Mouse (Mus musculus): ENCODE data around the gene Man2a1. TPM values are rescaled to one million over a fixed set of nuclear protein-coding genes. Genes with fewer than 3 reads are reported as not detected.

The Man2a1 gene
- polyA plus RNA-seq, 1 experiment from 2014 or later = 5.1 TPM

DNA sequence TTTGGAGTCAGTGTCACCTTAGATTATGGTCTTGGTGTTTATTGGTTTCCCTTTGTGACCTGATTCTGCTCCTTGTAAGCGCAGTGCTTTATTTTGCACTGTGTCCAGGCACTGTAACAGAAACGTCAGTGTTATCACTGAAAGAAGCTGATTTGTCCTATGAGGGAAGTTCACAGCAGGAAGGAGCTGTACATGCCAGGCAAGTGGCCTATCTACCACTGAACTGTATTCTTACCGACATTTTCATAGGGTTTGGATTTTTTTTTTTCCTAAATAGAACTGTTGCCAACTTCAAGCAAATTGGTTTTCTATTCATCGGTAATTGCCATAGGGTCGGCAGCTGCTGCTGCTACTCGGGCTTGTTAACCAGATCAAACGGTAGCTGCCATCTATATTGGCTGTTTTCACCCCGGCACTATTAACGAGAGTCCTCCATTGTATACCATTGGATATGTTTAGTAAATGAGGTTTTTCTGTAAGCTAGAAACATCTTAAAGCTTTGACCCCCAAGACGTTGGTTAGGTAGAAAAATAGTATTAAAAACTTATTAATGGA is 96.8 kb downstream of the Man2a1 start:
- WGBS = 80% methylated on average over 10 of the region's 10 CpGs
- Histone ChIP-seq H3K27me3 (ENCODE audit: low read depth, poor library complexity, severe bottlenecking) (no peaks in the 10 kb centered on the region), H3K9me3 (replicated peaks) (no peaks in the 10 kb centered on the region), H3K4me3 (no peak overlapping the region), H3K4me1 (no peaks in the 10 kb centered on the region), H3K36me3 (peaks cover 5% of the 10 kb centered on the region), H3K27ac (no peak overlapping the region)
- DNase-seq (ENCODE audit: low spot score) = no peak

DNA sequence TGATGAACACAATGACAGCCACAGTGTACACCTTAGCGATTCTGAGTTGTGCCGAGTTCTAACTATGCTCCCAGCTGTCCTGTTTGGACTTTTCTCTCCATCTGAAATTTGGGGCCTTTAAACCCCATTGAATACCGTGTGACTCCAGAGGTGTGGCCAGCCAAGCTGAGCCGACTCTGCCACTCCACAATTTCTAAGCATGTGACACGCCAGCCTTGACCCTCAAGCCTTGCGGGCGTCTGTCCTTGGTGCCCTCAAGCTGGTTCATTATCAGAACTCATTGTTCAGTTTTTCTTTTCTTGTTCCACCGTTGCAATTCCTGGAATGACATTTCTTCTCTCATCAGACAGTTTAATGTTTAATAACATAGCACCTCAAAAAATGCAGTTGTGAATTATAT is 98.0 kb downstream of the Man2a1 start:
- no peaks in the 10 kb centered on the region for H3K27me3 ChIP-seq (ENCODE audit: low read depth, poor library complexity, severe bottlenecking)
- 91% methylated on average over 8 of the region's 8 CpGs for WGBS
- peaks cover 5% of the 10 kb centered on the region for H3K36me3 ChIP-seq
- no peak for DNase-seq (ENCODE audit: low spot score)
- H3K4me1 ChIP-seq = no peaks in the 10 kb centered on the region
- H3K27ac ChIP-seq = no peak overlapping the region
- H3K4me3 ChIP-seq = no peak overlapping the region
- H3K9me3 ChIP-seq (replicated peaks) = no peaks in the 10 kb centered on the region

DNA sequence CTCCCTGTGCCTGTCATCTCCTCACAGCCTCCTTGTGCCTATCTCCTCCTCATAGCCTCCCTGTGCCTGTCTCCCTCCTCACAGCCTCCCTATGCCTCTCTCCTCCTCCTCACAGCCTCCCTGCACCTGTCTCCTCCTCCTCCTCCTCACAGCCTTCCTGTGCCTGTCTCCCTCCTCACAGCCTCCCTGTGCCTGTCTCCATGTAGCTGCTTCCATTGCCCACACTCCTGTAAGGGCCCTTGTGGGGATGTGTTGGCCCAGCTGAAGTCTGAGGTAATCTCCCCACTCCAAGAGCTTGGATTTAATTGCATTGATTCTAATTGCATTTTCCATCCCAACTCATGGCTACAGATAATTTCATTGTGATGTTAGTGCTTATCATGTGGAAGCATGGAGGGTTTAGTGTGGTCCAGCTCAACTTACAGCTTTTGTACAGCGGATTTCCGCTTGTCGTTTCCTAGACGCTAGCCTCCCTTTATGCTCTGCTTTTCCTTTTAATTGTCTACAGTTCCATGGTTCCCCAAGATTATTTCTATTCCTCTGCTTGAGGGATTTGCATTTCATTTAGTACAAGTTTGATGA is 103.2 kb downstream of the Man2a1 start:
- 92% methylated on average over 4 of the region's 4 CpGs for WGBS
- no peak for DNase-seq (ENCODE audit: low spot score)
- no peaks in the 10 kb centered on the region for H3K9me3 ChIP-seq (replicated peaks)
- no peak overlapping the region for H3K4me3 ChIP-seq
- H3K27ac ChIP-seq = no peak overlapping the region
- no peaks in the 10 kb centered on the region for H3K27me3 ChIP-seq (ENCODE audit: low read depth, poor library complexity, severe bottlenecking)
- H3K4me1 ChIP-seq = no peaks in the 10 kb centered on the region
- no peaks in the 10 kb centered on the region for H3K36me3 ChIP-seq

DNA sequence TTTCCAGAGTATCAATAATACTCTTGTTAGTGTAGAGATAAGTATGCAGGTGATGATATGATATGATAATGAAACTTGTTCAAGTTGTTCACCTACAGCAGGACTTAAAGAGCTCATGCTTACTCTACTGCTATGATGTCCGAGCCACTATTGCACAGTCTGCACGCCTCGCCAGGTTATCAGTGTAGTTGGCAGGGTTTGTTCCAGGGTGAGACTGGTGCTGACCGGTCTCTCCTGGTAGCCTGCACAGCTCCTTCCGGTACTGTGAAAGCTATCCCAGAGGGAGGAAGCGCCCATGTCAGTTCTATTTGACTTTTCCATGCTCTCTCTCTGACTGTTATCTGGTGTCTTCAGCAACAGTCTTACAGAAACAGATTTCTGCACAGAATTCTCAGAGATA is 107.0 kb downstream of the Man2a1 start:
- no peaks in the 10 kb centered on the region for H3K9me3 ChIP-seq (replicated peaks)
- no peaks in the 10 kb centered on the region for H3K27me3 ChIP-seq (ENCODE audit: low read depth, poor library complexity, severe bottlenecking)
- H3K27ac ChIP-seq = no peak overlapping the region
- no peaks in the 10 kb centered on the region for H3K4me1 ChIP-seq
- H3K4me3 ChIP-seq = no peak overlapping the region
- no peak for DNase-seq (ENCODE audit: low spot score)
- 92% methylated on average over 6 of the region's 6 CpGs for WGBS
- H3K36me3 ChIP-seq = peaks cover 4% of the 10 kb centered on the region

GRCm38 (mm10) chr17:64716318-64716717 is 115.8 kb downstream of the Man2a1 start:
- Histone ChIP-seq H3K4me3 (no peak overlapping the region), H3K27ac (no peak overlapping the region), H3K27me3 (ENCODE audit: low read depth, poor library complexity, severe bottlenecking) (no peaks in the 10 kb centered on the region), H3K4me1 (no peaks in the 10 kb centered on the region), H3K36me3 (peaks cover 28% of the 10 kb centered on the region), H3K9me3 (replicated peaks) (no peaks in the 10 kb centered on the region)
- DNase-seq (ENCODE audit: low spot score) = no peak
- 82% methylated on average over 4 of the region's 4 CpGs for WGBS

DNA sequence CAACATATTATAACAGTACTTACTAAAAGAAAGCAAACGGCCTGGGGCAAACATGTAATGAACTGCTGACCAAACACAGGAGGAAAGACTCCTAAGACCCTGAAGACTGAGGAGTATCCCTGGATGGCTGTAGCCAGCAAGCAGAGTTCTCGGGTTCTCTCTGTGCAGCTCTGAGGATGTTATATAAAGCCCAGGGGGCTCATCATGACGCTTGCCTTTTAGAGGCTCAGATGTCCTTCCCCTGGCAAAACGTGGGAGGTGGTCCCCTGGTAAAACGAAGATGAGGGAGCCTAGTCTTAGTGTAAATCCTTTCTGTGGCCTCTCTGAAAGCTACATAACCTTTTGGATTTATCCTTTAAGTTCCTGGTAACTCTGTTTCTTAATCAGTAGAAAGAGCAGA is 119.2 kb downstream of the Man2a1 start:
- DNase-seq (ENCODE audit: low spot score) = no peak
- WGBS = 79% methylated on average over 5 of the region's 5 CpGs
- H3K27ac ChIP-seq = no peak overlapping the region
- H3K27me3 ChIP-seq (ENCODE audit: low read depth, poor library complexity, severe bottlenecking) = no peaks in the 10 kb centered on the region
- H3K4me1 ChIP-seq = no peaks in the 10 kb centered on the region
- no peak overlapping the region for H3K4me3 ChIP-seq
- H3K9me3 ChIP-seq (replicated peaks) = no peaks in the 10 kb centered on the region
- peaks cover 13% of the 10 kb centered on the region for H3K36me3 ChIP-seq

DNA sequence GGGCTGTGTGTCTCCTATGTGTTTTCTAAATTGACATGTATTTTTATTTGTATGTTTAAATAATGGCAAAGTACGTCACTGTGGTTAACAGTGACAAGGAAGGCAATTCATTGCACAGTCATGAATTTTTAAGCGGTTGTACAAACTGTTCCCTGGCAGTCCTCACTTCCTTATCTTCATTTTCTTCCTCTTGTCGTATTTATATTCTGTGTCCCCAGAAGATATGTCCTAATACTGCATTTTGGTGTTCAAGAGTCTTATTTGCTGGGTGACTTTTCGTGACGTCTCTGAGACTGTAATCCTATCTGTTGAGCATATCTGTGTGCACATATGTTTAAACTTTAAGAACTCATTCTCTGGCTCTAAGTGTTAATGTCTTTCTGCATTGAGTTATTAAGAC is 120.6 kb downstream of the Man2a1 start:
- 91% methylated on average over 5 of the region's 5 CpGs for WGBS
- Histone ChIP-seq H3K36me3 (peaks cover 8% of the 10 kb centered on the region), H3K4me1 (no peaks in the 10 kb centered on the region), H3K4me3 (no peak overlapping the region), H3K27ac (no peak overlapping the region), H3K27me3 (ENCODE audit: low read depth, poor library complexity, severe bottlenecking) (no peaks in the 10 kb centered on the region), H3K9me3 (replicated peaks) (no peaks in the 10 kb centered on the region)
- no peak for DNase-seq (ENCODE audit: low spot score)

- H3K4me3 ChIP-seq = no peak overlapping the region
- H3K9me3 ChIP-seq (replicated peaks) = no peaks in the 10 kb centered on the region
- no peak overlapping the region for H3K27ac ChIP-seq
- DNase-seq (ENCODE audit: low spot score) = no peak
- 74% methylated on average over 1 of the region's 1 CpGs for WGBS
- H3K27me3 ChIP-seq (ENCODE audit: low read depth, poor library complexity, severe bottlenecking) = no peaks in the 10 kb centered on the region
- H3K4me1 ChIP-seq = no peaks in the 10 kb centered on the region
- H3K36me3 ChIP-seq = 0 out of 2 replicates have a peak, but pooled peaks cover 2% of the 10 kb centered on the region
Measured at GRCm38 (mm10) chr17:64723162-64723561, 122.6 kb downstream of the Man2a1 start.

DNA sequence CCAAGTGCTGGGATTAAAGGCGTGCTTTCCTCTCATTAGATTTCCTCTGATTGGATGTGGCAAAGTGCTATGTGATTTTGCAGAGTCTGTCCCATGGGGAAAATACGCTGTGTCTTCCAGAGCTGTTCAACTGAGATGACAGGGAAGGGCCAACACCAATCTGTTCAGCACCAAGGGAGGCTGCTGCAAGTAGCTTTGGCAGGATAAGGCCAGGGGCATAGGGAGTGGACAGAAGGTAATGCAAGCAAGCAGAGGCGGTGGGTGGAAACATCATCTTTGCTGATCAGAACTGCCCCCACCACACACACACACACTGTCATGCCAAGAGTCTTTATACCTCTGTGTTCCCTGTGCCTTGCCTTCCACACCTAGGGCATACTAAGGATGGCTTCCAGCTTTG is 124.7 kb downstream of the Man2a1 start:
- H3K4me3 ChIP-seq = no peak overlapping the region
- H3K4me1 ChIP-seq = no peaks in the 10 kb centered on the region
- H3K9me3 ChIP-seq (replicated peaks) = no peaks in the 10 kb centered on the region
- no peaks in the 10 kb centered on the region for H3K27me3 ChIP-seq (ENCODE audit: low read depth, poor library complexity, severe bottlenecking)
- DNase-seq (ENCODE audit: low spot score) = no peak
- WGBS = 94% methylated on average over 3 of the region's 3 CpGs
- no peaks in the 10 kb centered on the region for H3K36me3 ChIP-seq
- H3K27ac ChIP-seq = no peak overlapping the region

DNA sequence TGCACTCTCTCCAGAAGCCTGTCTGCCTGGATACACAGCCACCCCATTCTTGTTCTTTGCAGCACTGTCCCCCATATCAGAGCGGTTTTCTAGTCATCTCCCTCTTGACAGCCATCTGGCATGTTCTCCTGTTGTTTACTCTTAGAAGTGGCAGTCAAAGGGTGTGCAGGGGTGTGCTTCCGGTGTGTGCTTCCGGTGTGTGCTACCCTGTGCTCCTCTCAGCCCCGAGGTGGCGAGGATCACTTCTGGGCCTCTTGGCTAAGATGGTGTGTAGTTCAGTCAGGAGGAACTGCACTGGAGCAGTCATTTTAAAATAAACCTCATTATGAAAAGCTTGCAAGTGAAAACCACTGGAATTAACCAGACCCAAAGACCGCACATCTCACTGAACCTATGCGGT is 125.5 kb downstream of the Man2a1 start:
- no peak for DNase-seq (ENCODE audit: low spot score)
- no peaks in the 10 kb centered on the region for H3K27me3 ChIP-seq (ENCODE audit: low read depth, poor library complexity, severe bottlenecking)
- H3K36me3 ChIP-seq = no peaks in the 10 kb centered on the region
- WGBS = 93% methylated on average over 7 of the region's 7 CpGs
- no peaks in the 10 kb centered on the region for H3K9me3 ChIP-seq (replicated peaks)
- no peak overlapping the region for H3K4me3 ChIP-seq
- H3K27ac ChIP-seq = no peak overlapping the region
- H3K4me1 ChIP-seq = no peaks in the 10 kb centered on the region

- no peaks in the 10 kb centered on the region for H3K9me3 ChIP-seq (replicated peaks)
- H3K36me3 ChIP-seq = peaks cover 36% of the 10 kb centered on the region
- H3K27ac ChIP-seq = no peak overlapping the region
- no peaks in the 10 kb centered on the region for H3K27me3 ChIP-seq (ENCODE audit: low read depth, poor library complexity, severe bottlenecking)
- H3K4me1 ChIP-seq = peaks cover 10% of the 10 kb centered on the region; the same call in 1 of the 2 replicates
- no peak overlapping the region for H3K4me3 ChIP-seq
- 92% methylated on average over 4 of the region's 4 CpGs for WGBS
- no peak for DNase-seq (ENCODE audit: low spot score)
Measured at GRCm38 (mm10) chr17:64735492-64735891, 135.0 kb downstream of the Man2a1 start.

DNA sequence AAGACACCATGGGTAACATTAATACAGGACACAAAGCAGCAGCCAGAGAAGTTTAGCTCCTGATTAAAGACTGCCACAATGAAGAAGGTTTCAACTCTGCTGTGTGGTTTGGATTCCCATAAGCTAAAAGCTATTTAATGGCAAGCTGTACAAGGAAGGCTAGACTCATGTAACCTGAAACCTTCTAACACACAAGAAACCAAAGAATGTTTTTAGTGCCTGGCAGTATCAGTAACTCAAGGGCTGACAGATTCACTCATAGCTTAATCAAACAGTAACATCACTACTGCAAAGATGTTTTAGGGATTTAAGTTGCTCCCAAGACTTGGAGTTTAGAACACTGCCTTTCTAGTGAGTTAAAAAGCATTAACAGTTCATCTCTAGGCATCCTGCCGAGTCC is 137.4 kb downstream of the Man2a1 start:
- Histone ChIP-seq H3K9me3 (replicated peaks) (no peaks in the 10 kb centered on the region), H3K36me3 (peaks cover 61% of the 10 kb centered on the region), H3K4me3 (no peak overlapping the region), H3K27ac (no peak overlapping the region), H3K27me3 (ENCODE audit: low read depth, poor library complexity, severe bottlenecking) (no peaks in the 10 kb centered on the region), H3K4me1 (peaks cover 10% of the 10 kb centered on the region; the same call in 1 of the 2 replicates)
- 75% methylated on average over 1 of the region's 1 CpGs for WGBS
- DNase-seq (ENCODE audit: low spot score) = no peak

DNA sequence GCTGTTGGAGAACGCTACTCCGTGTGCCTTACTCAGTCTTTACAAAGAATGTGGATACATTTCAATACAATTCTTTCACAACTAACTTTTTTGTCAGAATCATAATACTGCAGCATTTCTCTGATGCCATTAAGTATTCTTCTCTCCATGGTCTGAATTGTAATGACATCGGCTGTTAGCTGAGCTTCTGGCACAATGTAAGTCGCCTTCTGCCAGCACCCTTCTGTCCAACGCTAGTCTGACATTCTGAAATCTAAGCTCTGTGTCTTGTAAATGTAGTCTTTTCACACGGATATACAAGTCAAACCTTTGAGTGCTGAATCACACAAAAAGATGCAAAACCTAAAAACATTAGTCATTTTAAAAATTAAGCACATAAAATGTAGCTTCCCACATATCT is 138.6 kb downstream of the Man2a1 start:
- Histone ChIP-seq H3K36me3 (peaks cover 65% of the 10 kb centered on the region), H3K27me3 (ENCODE audit: low read depth, poor library complexity, severe bottlenecking) (no peaks in the 10 kb centered on the region), H3K4me1 (peaks cover 10% of the 10 kb centered on the region; the same call in 1 of the 2 replicates), H3K27ac (no peak overlapping the region), H3K4me3 (no peak overlapping the region), H3K9me3 (replicated peaks) (no peaks in the 10 kb centered on the region)
- DNase-seq (ENCODE audit: low spot score) = no peak
- WGBS = 95% methylated on average over 6 of the region's 6 CpGs
